Mouse (Mus musculus): ENCODE measurements around the gene Hist1h2bl.
"Not testable (repeated sequence)": the region's sequence is repeated elsewhere in the genome, so short reads cannot be mapped to it uniquely, and the experiment has no call there.

DNA sequence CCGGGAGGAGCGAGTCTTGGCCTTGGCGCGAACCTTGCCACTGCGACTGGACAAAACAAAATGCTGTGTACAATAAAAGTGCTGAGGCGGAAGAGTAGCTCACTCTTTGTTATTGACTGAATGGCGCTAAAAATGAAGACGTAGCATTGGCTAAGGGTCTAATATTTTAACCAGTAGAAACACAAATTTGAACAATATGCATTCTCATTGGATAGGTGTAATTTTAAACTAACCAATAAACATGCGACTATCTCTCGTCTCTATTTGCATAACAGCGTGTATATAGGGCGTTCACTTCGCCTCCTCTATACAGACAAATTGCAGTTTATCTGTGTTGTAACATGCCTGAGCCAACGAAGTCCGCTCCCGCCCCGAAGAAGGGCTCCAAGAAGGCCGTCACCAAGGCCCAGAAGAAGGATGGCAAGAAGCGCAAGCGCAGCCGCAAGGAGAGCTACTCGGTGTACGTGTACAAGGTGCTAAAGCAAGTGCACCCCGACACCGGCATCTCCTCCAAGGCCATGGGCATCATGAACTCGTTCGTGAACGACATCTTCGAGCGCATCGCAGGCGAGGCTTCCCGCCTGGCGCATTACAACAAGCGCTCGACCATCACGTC, 5.9 kb upstream of the Hist1h2bl start, which contains the start of gene Hist1h2bm:
- not testable (repeated sequence) for TF ChIP-seq CTCF (IDR thresholded peaks at IDR 0.05; ENCODE audit: low read depth); EP300 (optimal IDR thresholded peaks at IDR 0.05)
